Mouse (Mus musculus) left cerebral cortex, adult 9 months (tissue): ENCODE measurements around the gene Cacnb4.

Experiments used
- DNase-seq, 2 experiments: peaks; one replicate each; pipeline ENCODE4 v3.0.0; 2022; ENCODE audit warnings: low spot score in 2 of 2

The Cacnb4 gene

DNA sequence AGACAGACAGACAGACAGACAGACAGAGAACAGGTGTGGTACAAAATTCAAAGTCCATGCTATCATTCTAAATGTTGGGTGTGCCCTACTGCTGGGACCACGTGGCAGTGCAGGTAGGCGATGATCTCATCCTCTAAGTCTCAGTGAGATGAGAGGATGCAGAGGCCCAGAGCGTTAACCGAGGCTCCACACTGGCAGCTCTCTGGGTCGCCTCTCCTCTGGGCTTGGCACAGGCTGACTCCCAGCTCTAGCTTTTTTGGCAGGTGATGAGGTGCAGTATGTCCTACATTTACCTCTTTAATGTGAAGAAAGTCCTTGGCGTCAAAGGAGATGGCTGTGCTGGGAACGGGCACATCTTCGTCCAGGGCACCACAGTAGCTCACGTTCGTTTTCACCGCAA, 202.1 kb downstream of the Cacnb4 start:
- no peak for DNase-seq

DNA sequence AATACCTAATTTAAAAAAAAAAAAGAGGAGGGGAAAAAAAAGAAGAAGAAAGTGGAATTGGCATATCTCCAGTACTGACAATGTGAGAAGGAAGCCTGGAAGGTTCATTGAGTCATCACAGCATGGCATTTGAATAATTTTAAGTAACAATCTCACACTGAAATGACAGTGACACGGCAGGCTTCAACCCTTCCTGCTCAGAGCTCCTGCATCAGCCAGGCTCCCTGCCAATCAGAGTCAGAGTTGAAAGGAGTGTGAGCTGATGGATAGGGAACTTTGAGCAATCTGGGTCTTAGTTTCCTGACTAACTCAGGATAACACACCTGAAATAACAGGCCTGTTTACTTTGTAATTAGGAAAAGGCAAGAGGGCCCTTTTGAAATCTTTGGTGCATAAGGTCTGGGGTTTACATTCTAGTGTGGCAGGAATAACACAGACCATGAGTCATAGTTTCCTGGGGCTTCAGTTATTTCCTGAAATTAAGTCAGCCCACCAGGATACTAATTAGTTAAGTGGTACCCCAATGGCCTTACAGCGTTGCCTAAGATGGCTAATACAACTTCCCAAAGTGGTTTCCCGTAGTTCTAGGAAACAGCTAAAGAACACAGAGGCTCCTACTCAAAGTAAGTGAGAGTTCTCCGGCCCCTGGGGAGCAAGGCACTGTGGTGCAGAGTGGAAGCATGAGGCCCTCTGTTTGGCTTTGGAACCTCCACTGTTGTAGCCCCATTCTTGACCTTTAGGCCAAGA, 204.9 kb downstream of the Cacnb4 start:
- no peak for DNase-seq

DNA sequence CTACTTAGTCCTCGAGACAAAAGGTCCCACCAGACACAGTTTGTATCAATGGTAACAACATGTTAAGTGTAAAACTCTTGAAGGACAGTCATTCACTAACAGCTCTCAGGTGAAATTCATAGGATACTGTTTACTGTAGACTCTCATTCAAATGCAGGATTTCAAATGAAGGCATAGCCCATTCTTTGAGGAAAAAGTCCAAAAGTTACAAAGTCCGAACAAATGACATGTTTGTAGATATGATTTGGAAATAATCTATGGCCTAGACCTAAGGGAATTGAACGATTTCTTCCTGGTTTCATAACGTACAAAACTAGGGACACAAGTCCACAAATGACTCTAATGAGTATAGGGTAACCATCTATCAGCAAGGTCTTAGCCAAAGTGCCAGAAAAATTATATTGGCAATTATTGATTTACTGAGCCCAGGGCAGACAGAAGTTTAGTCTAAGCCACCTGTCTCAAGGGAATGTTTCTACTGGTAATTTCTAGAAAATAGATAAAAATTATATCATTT, 206.5 kb downstream of the Cacnb4 start:
- DNase-seq: no peak

DNA sequence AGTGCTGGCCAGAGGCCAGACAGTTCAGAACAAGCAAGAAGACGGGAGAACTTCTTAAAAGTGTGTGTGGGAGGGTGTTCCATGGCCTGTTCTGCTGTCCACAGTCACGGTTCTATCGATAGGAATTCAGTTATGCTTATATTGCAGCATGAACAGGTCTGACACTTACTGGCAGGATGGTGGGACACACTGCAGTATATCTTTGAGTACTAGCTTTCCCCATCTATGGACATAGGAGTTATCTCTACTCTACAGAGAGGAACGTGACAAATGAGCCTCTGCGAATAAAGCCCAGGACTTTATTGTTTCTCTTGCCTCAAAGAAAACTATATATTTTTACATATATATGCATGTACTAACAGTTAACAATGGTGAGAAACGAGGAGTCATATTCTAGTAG, 209.0 kb downstream of the Cacnb4 start:
- no peak for DNase-seq

DNA sequence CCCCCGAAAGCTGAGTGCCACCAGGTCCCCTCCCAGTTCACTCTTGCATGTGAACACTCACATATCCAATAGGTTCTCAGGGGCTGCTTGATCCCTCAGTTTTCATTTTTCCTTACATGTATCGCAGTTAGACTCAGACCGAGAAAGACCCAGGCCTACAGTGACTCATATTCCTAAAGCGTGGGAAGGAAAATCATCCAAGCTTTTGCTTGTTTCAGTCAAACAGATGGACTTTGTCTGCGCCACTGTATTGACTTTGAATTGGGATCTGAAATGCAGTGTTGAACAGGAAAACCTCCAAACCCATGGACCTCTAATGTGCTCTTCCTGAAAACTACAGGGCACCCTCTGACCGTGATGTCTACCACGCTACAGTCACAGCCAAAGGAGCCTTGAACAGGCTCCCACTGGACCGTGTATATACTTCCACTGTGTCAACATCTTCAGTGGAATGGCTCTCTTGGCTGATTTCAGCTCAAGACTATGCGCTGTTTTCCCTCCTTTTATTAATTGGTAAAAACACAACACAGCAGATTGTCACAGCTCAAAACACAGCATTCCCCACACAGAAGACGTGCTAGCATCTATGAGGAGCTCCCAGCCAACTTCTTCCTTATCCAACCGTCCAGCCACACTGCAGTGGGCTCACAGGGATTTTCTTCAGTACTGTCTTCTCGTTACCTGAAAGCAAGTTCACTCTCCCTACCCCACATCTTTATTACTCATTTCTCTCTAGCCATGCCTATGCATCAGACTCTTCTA, 215.2 kb downstream of the Cacnb4 start:
- peak in 1 of 2 experiments; percentile 31 for DNase-seq

DNA sequence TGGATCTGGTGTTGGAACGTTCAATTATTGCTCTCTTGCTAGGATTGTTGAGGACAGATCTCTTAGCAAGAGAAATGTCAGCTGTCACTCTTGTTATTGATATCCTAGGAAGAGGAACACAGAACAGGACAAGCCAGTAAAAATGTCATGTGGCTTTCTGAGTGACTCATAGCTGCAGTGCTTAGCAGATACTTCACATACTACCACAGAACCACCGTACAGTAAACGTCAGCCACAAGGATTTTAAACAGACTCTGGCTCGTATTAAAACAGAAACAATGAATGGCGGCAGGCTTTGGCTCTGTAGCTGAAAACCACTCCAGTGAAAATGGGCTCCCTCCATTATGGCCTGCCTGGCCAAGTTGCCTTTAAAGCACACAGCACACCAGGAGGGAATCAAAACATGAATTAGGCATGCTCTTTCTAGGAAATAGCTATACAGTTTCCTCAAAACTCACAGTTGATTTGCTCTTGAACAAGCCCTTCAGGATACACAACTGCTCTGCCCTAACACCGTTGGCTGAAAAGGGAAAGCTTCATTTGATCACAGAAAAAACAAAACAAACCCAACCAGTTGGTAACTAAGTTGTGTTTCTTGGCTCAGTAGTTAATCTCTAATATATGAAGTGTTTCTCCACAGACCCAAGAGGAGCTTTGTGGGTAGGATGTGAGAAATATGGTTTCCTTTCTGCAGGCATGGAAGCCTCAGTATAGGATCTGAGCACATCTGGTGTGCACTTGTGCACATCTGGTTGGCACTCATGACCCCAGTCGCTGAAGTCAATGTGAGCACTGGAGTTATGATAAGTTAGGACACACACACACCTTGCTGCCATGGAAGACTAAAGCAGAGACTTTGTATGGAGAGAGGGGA, 220.8 kb downstream of the Cacnb4 start:
- DNase-seq: no peak

DNA sequence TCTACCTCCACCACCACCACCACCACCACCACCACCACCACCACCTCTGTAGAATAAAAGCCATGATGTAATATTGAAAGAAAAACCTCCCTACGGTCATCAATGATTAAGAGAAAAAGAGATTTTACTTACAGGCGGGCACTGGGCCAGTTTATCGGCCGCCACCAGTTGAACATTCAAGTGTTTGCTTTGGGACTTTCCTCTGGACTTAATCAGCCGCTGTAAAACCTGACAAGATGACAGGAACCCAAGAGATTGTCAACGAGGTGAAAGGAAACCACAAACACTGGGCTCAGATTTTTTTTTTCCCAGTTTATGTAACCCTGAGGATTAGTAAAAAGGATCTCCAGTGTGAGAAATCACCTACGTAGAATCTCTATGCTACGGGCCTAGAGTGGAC, 226.8 kb downstream of the Cacnb4 start:
- DNase-seq: no peak

DNA sequence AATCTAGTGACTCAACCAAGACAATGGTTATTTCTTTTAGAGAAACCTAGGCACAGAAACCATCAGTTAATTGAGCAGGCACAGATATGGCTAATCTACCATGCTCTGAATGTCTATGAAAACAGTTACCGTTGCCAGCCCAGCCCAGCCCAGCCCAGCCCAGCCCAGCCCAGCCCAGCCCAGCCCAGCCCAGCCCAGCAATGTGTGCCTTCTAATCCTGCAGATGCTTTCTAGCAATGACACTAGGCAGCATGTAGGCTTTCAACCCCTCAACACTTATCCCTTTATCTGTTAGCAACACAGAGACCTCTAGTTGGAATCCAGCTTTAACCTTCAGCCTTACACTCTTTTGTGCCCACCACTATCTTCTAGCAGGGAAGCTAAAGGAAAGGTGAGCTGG, 227.7 kb downstream of the Cacnb4 start:
- no peak for DNase-seq

DNA sequence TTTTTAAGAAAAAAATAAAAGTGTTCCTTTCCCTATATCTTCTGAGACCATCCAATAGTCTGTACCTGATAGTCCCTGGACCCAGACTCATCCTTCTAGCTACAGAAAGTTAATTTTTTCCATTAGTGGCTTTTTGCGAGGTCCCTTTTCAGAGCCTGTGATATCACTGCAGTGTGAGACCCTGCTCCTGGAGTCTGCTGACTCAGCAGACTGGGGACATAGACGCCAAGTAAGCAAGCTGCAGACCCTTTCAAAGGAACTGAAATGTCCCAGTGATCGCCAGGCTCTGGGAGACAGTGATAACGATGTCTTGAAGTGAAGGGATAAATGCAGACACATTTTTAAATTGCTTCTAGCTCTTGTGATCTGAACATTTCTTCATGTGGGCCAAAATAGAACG, 230.0 kb downstream of the Cacnb4 start:
- no peak for DNase-seq

DNA sequence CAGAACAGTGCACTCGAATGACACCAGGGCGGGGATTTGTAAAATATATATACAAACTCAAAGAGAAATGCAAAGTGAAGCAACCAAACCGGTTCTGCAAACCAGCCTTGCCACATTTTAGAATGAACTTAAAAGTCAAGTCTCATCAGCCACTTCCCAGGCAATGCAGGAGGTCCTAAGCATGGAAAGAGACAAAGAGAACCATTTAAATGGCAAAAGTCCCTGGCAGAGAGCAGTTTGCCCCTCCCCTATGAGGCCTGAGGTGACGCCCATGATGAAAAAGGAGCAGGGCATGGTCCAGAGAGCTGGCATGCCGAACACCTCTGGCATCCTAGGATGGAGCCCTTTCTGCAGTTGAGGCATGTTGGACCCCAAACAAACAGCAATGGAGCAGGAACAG, 234.5 kb downstream of the Cacnb4 start:
- DNase-seq: no peak

DNA sequence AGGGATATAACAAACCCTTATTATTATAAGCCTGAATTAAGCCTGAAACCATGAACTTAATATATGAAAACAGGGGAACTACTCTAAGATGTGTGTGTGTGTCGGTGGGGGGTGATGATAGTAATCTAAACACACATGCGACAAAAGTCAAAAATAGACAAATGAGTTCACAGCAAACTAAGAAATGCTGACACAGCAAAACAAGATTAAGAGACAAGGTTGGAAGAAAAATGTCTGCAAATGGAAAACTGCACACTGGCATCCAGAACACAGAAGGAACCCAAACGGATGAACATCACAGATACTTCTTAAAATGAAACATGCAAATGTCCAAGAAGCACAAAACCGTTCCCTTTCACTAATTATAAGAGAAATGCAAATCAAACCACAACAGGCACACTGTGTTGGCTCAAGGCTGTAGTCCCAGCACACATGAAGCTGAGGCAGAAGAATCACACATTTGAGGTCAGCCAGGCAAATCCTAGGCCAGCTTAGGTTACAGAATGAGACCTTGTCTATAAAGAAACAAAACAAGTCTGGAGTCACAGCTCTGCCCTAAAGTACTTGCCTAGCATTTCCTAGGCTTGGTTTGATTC, 236.1 kb downstream of the Cacnb4 start:
- no peak for DNase-seq

DNA sequence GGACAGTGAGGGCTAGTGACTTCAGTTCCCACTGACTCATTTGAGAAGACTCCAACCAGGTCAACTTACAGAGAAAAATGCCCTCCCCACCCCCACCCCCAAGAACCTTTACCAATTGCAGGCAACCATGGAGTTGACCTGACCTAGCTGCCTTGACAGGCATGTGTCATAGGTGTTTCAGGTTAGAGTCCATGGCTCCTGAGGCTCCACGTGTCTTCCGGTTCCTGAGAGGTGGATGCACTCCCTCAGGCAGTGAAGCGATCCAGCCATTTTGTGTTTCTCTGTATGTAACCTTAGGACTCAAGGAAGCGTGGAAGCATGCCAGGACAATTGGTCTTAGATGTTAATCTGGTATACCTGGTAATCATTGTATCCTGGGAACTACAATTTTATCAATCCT, 238.2 kb downstream of the Cacnb4 start:
- DNase-seq: no peak

DNA sequence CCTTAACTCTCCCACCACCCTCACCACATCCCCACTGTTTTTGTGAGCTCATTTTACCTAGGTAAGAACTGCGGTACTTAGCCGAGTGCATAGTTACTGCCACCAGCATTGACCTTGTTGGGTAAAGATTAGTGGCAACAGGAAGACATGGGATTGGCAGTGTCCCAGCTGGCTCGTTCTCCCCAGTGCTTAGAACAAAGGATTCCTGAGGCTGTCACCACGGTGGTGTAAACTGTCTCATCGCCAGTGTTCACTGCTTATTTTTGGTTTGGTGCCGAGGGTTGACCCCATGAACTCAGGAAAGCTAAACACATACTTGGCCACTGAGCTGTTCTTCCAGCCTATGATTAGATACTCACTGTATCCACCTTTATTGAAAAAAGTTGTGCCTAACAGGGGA, 238.6 kb downstream of the Cacnb4 start:
- no peak for DNase-seq

DNA sequence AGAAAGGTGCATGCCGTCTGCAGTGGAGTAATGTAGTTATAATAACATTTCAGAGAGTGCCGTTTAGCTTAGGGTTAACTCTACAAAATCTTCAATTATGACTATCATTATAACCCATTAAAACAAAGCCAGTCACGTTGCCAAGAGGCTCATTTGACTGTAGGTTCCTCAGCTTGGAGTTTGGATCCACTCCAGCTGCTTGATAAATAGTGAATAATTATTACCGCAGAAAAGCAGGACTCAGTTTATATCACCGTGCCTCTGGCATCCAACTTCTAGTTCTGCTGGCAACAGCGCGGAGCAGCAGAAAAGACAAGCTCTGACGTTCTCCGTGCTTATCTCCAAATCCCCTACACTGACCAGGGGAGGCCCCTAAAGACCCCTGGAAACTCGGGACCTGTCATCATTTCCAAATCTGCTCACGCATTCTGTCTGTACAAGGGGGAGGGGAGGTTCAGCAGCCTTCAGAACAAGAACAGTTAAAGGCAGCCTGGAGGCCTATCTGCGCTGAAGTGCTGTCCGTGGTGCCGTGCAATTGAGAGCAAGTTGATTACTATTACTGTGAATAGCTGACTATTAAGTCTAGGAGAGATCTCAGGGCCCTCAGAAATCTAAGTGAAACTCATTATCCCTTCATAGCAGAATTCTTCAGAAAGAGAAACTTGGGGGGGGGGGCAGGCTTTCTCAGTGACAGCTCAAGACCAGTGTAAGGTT, 240.6 kb downstream of the Cacnb4 start:
- no peak for DNase-seq

DNA sequence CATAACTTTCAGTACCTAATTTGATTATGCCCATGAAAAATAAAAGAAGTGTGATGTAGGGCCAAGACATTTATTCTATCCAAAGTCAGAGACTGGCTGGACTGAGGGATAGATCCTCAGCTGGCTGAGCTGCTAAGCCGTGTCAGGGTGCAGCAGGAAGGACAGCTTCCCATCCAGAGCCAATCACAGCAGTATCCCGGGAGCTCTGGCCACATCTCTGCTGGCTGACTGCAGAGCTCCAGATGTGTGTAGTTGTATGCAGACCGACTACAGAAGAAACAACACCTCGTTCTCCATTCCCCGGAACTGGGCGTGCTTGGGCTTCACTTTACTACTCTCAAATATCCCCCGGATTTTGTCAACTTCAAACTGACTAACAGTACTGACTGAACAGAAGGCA, 243.3 kb downstream of the Cacnb4 start:
- DNase-seq: no peak

DNA sequence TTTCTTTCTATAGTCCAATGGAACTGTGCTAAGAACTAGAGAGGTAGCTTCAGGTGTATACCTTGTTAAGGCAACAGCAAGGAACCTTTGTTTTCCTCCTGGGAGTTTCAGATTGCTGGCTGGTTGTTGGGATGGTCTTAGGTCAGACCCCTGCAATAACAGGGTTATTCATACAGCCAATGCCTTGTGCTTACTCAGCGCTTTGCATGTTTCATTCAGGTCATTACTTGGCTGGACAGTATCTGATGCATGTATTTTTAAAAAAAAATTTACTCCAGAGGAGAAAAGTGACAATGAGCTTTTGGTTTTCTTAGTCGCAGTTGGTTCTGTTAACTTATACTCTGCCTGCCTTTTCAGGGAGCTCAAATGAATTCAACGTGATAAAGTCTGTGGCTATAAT, 249.2 kb downstream of the Cacnb4 start:
- no peak for DNase-seq

DNA sequence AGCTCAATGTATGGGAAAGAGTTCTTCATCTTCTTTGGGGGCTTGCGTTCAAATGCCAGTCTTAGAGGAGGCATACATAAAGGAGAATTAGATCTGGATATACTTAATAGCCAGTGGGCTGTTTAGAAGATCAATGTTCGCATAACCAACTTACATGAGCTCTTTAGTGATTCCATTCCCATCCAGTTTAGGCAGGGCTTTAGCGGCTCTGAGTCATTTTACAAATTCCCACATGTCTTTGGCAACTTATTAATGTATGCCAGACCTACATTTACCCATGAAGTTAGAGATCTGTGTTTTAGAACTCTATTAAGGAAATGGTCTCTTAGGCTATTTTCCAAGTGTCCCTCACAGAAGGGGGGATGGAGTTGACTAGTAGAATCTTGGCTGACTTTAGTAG, 250.6 kb downstream of the Cacnb4 start:
- DNase-seq: no peak

DNA sequence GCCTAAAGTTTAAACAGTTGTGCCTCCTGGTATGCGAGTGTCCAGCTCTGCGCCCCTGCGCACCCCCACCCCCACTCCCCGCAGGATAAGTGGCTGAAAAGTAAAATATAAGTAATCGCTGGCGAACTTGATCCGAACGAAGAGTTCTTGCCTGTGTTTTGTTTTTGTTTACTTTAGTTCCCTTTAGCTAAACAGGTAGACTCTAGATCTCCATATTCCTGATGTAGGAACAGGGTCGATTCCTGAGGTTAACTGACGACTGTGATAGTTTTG, 251.2 kb downstream of the Cacnb4 start:
- no peak for DNase-seq

DNA sequence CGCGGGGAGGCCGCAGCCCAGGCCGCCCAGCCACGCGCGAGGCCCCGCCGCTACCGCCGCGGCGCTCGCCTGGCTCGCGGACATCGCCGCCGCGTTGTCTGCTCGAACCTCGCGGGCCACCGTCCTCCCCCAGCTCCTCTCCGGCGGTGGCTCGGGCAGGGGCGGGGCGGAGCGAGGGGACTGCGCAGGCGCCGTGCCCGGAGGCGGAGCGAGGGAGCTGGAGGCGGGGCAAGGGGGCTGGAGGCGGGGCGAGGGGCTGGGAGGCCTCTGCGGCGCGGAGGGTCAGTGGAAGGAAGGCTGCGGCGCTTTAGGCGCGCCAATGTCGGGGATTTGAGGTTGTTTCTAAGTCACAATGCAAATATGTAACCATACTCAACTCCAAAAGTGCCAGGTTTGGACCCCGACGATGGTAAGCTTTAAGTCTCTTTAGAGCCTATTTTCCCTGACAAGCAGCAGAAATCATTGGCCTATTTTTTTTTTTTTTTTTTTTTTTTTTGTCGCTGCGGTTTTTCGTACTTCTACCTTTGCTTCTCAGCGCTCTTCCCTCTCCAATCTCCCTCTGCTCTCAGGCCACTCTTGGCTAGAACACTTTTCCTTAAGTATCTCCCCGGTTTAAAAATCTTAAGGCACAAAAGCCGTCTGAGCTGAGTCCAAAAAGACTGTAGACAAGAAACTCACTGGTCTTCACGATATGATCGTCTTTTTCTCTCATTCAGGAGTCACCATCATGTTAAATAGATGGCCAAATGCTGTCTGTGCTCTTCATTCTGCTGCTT, 251.7 kb downstream of the Cacnb4 start, which contains the start of gene Arl5a:
Gene Arl5a (minus strand): TSS at position 155 of the 776 bp plus-strand sequence.
- peak; percentile 75 to 91 for DNase-seq

DNA sequence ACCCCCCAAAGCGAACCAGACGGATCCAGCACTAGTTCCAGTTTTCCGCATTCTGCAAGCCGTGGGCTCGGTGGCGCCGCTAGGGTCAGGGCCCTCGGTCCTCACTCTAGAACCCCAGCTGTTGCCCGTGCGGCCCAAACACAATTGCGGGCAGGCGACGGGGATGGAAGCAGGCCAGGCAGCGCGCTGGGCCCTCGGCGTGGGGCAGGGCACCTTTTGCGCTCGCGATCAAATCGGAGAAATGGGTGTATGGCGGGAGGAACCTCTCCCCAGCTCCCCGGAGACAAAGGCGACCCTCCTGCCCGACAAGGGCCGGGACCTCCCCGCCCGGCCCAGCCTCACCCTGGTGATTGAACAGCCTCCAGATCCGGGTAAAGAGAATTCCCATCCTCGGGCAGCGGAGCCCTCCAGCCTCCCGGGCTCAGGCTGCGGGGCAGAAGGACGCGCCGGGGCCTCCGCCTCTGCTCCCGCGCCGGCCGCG, 252.3 kb downstream of the Cacnb4 start:
- peak in 1 of 2 experiments; percentile 29 for DNase-seq
